Mouse (Mus musculus): ENCODE data around the gene Nrxn3.

Nrxn3 gene

DNA sequence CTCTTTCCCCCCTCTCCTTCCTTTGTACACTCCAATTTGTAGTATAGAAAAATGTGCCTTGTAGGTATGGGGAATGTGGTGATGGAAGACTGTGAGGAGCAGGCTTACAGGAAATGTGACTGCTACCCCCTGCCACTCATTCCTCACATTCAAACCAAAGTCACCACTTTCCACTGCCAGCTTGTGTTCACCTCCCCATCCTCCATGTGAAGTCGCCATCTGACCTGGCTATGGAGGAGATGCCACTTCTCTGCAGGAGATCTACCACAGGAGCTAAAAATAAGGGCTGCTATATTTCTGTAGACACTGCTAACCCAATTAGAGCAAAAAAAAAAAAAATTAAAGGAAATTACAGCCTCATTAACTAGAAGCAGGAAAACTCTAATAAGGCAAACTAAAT, 980.3 kb downstream of the Nrxn3 start:
- DNase-seq (ENCODE audit: low spot score) = no peak

DNA sequence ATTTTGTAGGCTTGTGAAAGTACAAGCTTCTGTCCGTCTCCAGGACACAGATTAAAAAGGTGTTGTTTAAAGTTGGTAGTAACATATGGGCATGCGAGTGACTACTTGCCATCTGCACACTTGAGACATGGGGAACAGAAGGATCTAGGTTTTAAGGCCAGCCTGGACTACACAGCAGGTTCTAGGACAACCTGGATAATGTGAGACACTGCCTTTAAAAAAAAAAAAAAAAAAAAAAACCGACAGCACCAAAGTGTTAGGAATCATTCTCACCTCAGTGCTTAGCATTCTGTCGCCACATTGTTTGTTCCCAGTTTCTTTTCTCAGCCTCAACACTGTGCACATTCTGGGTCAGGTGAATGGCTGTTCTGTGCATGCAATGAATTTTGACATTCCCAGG, 985.2 kb downstream of the Nrxn3 start:
- DNase-seq (ENCODE audit: low spot score) = no peak

DNA sequence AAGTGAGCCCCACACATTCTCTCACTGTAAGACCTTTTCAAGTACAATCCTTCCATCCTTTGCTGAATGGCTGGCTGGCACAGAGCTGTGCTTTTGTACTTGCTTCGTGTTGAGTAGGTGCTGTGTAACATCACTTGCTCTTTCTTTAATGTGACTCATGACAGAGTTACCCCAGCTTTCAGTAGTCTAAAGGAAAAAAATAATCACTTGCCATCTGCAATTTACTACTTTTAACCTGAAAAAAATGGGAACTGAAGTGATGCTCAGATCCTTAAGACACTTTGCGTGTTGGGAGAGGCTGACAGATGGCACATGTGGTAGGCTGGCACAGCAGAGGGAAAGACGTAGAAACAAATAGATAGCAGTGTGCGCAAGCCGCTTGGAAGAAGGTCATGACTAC, 987.8 kb downstream of the Nrxn3 start:
- no peak for DNase-seq (ENCODE audit: low spot score)

DNA sequence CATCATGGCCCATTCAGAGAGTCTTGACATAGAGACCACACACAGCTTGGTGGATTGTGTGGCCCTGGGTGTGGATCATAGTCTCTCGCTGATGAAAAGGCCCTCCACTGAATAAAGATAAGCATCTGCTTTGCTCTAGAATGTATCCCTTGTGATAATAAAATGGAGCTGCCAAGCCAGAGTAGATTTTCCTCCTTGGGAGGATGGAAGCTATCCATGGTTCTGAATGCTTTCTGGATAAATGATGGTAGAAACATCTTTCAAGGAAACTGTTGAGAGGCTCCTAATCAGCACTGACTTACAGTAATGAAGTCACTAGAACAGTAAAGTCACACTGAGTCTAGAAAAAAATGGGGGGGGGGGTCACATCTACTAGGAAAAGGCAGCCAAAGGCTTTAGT, 989.1 kb downstream of the Nrxn3 start:
- no peak for DNase-seq (ENCODE audit: low spot score)

DNA sequence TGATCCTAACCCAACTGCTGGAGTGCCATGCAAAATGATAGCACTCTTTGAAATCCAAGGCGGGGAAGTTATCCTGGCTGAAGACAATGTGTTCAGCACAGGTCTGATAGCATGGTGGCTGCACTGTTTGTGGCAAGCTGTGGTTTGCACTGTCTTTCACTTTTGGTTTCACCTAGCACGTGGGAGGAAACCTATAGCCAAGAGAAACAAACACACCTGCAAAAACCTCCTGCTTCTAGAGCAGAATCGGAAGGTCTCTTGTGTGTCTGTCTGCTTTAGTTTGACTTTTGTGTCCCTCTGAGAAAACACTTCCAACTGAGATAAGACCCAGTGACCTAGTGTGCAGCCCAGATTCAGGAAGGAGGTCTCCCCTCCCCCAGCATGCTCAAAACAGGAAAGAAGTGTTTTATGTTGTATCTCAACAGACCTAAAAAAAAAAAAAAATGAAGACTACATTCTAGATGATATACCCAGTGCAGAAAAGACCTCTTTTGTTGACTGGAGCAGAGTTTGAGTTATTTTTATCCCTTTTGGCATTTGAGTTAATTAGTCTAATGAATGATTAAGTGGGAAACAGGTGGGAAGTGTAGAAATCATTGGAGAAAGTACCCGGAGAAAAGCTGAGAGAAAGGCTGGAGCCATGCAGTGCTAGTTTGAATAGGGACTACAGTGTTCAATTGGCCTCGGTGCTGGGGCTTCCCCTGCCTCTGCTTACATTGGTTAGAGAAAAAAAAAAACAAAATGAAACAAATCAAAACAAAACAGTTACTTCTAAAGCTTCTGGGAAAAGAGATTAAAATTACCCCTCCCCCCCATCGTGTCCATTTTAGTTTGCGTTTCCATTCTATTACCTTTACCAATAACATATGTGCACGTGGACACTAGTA, 996.8 kb downstream of the Nrxn3 start:
- no peak for DNase-seq (ENCODE audit: low spot score)

DNA sequence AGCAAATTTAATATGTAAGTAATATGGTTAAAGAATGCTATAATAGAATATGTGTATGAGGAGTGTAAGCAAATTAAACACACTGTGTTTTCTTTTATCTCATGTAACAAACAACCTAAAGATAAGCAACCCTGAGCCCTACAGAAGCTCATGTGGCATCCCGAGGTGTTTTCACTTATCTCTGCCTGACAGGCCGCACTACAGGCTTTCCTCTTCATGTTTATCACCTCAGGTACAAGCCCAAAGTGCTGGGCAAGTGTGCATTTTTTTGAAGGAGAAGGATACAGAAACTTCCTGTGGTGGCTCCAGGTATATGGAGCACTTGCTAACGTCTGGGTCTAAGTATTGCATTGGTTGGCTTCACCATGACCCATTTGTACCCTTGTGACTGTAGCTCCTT, 998.3 kb downstream of the Nrxn3 start:
- no peak for DNase-seq (ENCODE audit: low spot score)

DNA sequence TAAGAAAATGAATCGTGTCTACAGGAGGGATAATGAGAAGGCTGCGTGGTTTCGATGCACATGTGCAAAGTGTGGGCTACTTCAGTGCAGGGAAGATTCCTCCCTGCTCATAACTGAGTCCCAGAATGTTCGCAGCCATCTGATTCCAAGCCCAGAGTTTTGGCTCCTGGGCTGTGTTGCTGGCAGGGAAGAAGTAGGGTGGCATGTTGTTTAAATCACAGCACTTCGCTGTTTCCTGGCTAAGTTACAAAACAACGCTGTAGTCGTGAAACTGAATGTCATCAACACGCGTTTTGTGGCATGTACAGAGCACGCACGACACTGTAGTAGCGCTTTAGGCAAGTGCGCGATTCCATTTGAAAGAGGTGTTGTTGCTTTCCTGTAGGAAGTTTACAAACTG, 999.8 kb downstream of the Nrxn3 start:
- no peak for DNase-seq (ENCODE audit: low spot score)

DNA sequence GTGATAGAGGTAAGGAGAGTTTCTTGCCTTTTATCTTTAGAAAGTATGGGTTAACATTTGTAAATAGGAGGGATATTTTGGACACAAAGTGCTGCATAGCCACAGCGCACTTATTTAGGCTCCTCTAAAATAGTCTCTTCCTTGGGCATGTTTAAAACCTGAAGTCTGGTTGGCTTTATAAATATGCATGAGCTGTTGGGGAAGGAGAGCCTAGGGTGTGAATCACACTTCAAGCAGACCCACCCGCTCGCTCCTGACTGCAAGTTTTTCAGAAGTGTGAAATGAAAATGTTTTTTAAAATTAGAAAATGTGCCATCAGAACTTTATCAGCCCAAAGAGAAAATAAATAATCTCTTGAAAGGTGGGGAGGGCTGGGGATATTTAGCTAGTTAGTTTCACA, 1001.4 kb downstream of the Nrxn3 start:
- no peak for DNase-seq (ENCODE audit: low spot score)

DNA sequence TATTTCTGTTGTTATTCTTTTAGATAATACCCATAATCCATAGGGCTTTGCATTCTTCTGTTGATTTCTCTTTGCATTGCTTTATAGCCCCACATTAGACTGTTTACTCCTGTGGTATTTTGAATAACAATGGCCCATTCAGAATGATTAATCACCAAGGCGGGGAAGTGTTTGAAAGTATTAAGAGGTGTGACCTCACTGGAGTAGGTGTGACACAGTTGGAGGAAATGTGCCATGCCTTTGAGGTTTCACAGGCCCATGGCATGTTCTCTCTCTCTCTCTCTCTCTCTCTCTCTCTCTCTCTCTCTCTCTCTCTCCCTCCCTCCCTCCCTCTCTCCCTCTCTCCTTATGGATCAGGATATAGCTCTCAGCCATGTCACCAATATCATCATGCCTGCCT, 1019.6 kb downstream of the Nrxn3 start:
- DNase-seq (ENCODE audit: low spot score) = no peak

DNA sequence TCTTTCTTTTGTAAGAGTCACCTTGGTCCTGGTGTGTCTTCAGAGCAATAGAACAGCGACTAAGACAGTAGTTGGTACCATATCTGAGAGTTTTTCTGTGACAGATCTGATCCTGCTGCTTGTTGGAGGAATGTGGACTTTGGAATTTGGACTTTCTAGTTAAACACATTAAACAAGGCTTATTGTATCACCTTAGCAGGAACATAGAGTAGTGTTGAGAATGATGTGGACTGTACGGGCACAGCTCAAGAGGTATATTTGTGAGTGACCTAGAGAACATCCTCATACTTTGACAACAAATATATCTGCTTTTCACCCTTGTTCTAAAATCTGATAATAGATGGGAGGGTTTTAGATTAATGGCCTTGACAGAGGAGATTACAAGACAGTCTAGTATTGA, 1020.1 kb downstream of the Nrxn3 start:
- no peak for DNase-seq (ENCODE audit: low spot score)

DNA sequence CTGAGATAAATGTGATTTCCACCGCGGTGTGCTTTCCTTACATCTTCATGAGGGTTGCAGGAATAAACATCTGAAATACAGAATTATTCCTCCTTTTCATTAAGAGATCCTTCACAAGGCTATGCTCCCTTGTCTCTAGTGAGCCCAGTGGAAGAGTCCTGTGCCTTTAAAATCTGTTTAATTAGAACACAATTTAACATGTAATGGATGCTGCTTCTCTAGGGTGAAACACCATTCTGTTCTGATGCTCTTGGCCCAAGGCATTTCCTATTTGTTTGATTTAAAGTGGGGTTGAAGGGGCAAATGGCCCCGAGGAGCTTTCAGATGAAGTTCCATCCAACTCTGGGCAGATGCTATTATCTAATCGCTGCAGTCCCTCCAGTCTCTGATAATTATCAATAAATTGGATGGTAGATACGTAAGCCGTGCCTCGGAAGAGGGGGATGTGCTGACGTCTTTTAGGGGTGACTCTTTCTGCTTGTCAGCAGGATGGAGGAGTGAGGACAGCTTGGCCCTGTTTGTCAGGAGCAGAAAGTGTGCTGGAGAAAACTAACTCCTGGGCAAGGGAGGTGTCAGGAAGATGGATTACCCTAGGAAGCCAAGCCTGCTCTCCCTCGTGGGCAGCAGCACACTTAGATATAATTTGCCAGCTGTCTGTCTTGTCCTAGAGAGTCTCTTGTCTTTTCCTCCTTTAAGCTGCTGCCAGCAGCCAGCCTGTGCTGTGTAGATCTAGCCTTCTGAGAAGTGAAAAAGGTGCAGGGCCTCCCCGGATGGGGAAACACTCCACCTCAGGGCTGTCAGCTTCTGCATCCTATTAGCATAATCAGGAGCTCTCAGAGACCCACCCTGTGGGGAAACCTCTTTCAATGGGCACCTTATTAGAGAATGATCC, 1041.8 kb downstream of the Nrxn3 start:
- DNase-seq (ENCODE audit: low spot score) = no peak

DNA sequence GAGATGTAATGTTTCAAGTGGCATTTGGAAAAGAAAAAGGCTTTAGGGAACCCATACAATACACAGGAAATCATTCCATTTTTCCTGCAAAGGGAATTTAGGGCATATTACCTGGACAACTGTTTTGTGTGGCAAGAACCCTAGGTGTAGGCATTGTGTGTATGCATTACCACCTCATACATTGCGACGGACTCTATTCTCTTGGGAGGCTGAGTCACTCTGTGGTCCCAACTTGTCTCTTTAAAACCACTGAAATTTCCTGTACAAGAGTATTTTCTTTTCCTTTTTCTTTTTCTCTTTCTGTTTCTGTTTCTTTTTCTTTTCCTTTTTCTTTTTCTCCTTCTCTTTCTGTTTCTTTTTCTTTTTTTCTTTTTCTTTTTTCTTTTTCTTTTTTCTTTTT, 1042.5 kb downstream of the Nrxn3 start:
- DNase-seq (ENCODE audit: low spot score) = no peak

DNA sequence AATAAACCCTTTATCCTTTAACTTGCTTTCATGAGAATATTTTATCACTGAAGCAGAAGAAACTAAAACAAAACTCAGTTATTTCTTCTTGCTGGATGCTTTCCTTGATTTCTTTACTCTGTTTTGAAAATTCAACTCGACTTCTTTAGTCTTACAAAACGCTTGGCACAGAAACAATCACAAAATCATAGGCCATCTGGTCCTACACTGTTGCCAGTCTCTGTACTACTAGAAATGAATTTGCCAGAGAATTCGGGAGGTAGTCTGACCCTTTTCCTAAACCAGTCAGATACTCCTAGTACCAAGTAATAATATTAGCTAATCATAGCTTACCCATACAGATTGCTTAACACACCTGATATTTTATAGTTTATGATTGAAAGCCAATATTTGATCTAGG, 1066.1 kb downstream of the Nrxn3 start:
- no peak for DNase-seq (ENCODE audit: low spot score)

DNA sequence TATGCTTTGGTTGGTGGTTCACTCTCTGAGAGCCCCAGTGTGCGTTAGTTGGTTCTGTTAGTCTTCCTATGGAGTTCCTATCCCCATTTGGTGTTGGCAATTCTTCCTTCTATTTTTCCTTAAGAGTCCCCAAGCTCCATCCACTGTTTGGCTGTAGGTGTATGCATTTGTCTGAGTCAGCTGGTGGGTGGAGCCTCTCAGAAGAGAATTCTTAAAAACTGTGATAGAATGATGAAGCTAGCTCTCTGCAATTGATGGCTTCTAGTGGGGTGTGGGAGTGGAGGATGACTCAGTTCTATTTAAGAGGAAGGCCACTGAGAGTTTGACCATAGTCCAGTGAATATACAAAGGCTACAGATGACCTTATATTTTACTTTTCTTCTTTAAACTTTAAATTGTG, 1067.3 kb downstream of the Nrxn3 start:
- DNase-seq (ENCODE audit: low spot score) = no peak

DNA sequence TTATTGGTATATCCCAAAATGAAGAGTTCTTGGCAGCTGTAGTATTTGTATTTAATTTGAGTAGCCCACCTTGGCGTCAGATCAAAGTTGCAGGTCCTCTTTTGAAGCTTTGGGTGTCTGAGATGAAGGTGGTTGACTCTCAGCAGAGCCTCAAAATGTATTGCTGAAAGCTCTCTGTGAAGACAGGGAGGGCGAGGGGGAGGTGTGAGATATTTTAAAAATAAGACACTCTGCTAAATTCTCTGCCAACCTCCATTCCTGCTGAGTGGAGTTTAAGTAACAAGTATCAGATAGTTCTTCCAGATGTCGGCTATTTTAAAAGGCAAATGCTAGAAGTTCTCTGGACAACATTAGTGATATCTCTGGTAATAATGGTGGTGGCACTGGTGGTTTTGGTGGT, 1069.2 kb downstream of the Nrxn3 start:
- DNase-seq (ENCODE audit: low spot score) = no peak

DNA sequence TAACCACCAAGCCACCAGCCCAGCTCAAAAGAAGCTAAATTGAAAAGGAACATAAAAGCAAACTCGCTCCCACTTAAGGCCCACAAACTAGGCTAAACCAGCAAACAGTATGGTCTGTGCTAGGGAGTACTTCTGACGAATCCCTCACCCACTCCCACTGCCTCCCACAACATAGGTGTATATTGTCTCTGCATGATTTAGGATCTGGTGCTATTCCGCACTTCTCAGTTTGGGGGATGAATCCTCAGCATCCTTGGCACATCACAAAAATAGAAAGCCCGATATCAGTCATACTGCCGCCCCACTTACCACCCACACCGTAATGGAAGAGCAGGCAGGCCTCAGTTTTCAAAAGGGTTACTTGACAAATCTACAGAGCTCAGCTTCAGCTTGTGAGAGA, 1072.1 kb downstream of the Nrxn3 start:
- no peak for DNase-seq (ENCODE audit: low spot score)

DNA sequence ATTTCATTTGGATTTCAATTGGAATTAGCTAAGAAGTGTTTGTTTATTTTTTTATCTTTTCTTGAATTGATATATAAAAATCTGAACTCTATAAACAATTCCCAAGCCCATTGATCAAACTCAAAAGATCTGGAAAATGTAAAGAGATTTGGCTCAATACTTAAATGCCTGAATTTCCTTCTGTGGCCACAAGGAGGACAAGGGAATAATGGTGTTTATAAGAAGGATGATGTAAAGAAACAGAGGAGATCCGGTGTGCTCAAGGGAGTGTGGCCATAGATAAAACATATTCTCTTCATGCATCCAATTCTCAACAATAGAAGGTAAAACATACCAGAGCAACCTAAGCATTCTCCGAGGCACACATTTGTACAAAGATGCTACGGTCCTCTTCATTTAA, 1085.5 kb downstream of the Nrxn3 start:
- no peak for DNase-seq (ENCODE audit: low spot score)

DNA sequence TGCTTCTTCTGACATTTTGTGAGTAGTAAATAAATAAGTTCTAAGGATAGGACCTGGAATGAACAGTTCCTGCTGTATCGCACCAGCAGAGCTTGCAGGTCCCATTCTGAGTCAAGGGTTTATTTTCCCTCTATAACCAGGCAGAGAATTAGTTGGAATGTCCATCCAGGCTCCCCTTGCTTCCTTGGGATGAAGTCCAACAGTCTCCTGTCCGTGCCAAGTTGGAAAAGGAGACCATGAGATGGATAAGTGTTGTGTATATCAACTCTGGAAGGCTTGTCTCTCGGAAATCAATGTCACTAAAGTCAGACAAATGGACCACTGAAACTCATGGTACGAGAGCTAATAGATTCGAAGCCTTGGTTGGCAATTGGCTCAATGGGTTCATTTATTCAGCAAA, 1087.5 kb downstream of the Nrxn3 start:
- DNase-seq (ENCODE audit: low spot score) = no peak

DNA sequence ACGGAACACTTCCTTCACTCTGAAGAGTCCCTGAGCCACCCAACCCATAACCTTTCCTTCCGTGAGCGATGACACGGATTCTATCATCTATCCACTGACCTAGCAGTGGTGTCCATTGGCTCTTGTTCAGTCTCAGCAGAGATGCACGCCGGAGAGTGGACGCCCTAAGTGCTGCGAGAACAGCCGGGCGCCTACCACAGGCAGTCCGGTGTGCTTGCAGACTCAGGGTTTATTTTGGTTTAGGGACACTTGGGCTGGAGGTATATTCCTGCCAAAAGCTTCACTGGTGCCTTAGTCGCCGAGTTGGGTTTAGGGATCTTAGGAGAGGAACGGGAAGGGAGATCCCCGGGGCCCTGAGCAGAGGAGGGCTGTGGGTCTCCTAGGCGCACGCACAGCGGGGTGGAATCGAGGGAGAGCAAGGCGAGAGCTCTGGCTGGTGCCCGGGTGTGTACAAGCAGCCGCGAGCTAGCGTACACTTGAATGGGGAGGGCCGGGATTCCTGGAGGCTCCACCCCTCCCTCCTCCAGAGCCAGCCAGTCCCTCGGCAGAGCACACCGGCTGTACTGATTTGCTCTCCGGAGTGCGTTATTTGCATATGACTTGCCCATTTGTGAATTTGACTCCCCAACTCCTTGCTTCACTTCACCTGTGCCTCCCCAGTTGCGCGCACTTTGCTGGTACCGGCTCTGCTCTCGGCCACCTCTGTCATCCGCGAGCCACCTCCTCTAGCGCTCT, 1089.3 kb downstream of the Nrxn3 start:
- DNase-seq (ENCODE audit: low spot score) = peak; percentile 71

DNA sequence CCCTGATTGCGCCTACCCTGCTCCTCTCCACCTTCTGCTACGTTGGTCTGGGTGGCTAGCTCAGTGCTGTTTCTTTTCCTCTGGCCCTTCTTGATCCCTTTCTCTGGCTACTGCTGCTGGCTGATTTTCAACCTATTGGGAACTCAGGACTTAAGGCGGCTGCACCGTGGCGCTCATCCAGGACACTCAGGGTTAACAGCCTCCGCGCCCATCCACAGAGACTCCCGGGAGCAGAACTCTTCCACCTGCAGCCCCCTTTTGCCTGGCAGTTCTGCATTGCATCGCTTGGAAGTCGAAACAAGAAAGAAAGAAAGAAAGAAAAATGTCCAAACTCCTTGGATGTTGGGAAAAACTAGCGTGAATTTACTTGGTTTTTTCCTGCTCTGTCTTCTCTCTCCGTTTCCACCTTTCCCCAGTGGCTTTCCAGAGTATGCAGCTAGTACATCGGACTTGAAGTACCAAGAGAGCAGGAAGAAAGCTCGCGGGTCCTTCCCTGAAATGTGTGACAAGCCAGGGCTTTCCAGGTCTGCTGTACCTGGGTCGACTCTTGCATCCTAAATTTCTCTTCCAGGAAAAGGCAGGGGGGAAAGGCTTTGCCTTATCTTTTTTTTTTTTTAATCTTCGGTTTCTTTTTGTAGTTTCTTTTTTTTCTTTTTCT, 1090.0 kb downstream of the Nrxn3 start:
- DNase-seq (ENCODE audit: low spot score) = no peak

DNA sequence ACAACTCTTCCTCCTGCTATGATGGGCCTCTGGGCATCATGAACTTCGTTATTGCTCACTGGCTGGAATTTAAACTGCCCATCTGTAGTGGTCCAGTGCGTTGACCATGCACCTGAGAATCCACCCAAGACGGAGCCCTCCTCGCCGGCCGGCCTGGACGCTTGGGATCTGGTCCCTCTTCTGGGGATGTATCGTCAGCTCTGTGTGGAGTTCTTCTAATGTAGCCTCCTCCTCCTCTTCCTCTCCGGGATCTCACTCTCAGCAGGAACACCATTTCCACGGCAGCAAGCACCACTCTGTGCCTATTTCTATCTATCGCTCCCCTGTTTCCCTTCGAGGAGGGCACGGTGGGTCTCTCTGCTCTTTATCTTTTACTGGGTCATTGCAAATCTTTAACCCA, 1090.6 kb downstream of the Nrxn3 start:
- no peak for DNase-seq (ENCODE audit: low spot score)

DNA sequence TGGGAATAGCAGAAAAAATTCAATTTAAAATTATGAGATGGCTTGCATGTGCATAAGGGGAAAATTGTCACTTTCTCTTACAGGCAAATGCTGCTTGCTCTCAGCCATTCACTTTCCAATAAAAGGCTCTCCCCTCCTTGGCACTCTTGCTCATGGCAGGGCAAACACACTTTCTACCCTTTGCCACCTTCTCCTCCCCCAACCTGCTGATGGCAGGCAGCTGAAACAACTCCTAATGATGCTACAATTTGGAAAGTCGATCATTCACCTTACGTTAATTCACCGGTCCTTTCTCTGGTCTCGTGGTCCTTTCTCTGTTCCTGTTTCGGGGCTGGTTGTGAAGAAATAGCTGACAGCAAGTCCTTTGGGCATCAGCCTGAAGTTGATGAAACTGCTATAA, 1091.0 kb downstream of the Nrxn3 start:
- no peak for DNase-seq (ENCODE audit: low spot score)

All from testis, postnatal 14 days (tissue).